Mouse (Mus musculus): Measurements from ENCODE around the gene Ebi3. TPM values are rescaled to one million over a fixed set of nuclear protein-coding genes. Genes with fewer than 3 reads are reported as not detected.

Gene Ebi3
- polyA plus RNA-seq, 2 experiments = 3.0 to 4.1 TPM

DNA sequence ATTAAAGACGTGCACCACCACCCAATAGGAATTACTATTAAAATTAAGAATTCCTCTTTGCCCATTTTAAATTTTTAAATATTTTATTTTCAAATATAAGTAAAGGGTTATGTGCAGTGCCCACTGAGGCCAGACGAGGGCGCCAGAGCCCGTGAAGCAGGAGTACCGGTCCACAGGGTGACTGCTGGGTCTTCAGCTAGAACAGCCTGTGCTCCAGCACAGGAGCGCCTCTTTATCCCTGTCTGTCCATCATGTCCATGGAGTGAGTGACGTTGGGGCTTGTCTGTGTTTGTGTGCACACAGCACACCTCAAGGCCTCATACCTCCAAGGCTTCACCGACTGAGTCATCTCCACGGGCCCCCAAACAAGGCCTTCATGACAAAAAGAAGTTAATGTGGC lies 4.7 kb downstream of the Ebi3 start:
- no peak for ATAC-seq (ENCODE audit: insufficient read depth)
- peak; percentile 50 to 58 (median 52) for DNase-seq (ENCODE audit: low read depth in 3 of 3, low spot score in 3 of 3)
- 20% methylated on average over 9 of the region's 9 CpGs for WGBS (ENCODE audit: insufficient replicate concordance)
- Histone ChIP-seq H3K4me2 (ENCODE audit: low read depth) (no peak overlapping the region), H3K9ac (replicated peaks) (no peak overlapping the region), H3K4me1 (replicated peaks; ENCODE audit: control insufficient read depth in 2 of 2, insufficient read depth in 2 of 2, low read length in 1 of 2) (peaks cover 6 to 20% of the 10 kb centered on the region in 2 experiments), H3K4me3 (ENCODE audit: insufficient read depth in 1 of 2, low read depth in 2 of 2, low read length in 2 of 2) (no peak overlapping the region), H3K9me3 (ENCODE audit: control insufficient read depth, low read length) (no peaks in the 10 kb centered on the region), H3K27me3 (ENCODE audit: control insufficient read depth, insufficient read depth, low read length) (no peaks in the 10 kb centered on the region), H3K27ac (no peak overlapping the region), H3K36me3 (replicated peaks; ENCODE audit: control insufficient read depth, insufficient read depth, low read depth) (no peaks in the 10 kb centered on the region; the same call in none of the 2 replicates)
- TF ChIP-seq EP300 (IDR thresholded peaks at IDR 0.05; ENCODE audit: low read depth) = no peak
- TF ChIP-seq CTCF (IDR thresholded peaks at IDR 0.05; ENCODE audit: low read depth) = peak; percentile 94

DNA sequence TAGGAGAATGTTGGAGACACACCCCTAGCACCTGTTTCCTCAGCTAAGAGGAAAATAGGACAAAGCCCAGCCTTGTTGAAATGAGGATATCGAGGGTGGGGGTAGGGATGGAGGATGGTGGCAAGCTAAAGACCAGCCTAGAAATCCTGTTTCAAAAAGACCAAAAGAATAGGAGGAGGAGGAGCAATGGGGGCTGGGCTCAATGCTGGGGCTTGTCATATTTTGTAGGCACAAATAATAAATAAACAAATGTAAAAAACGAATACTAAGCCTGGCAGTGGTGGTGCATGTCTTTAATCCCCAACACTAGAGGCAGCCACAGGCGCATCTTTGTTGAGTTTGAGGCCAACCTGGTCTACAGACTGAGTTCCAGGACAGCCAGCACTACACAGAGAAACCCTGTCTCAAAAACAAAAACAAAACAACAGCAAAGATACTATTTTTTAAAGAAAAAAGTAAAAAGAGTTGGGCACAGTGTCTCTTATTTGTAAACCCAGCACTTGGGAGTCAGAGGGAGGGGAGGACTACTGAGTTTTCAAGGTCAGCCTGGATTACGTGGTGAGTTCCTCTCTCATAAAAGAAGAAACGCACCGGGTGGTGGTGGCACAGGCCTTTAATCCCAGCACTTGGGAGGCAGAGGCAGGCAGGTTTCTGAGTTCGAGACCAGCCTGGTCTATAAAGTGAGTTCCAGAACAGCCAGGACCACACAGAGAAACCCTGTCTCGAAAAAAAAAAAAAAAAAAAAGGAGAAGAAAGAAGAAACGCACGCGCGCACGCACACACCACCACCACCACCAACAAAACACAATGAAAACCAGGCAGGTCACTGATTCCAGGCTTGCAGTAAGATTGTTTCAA lies 5.5 kb downstream of the Ebi3 start:
- Histone ChIP-seq H3K27ac (peak overlapping the region; percentile 85; the same call in 1 of the 2 replicates), H3K9ac (replicated peaks) (peak overlapping the region; percentile 71), H3K27me3 (ENCODE audit: control insufficient read depth, insufficient read depth, low read length) (no peaks in the 10 kb centered on the region), H3K9me3 (ENCODE audit: control insufficient read depth, low read length) (no peaks in the 10 kb centered on the region), H3K4me1 (replicated peaks; ENCODE audit: control insufficient read depth in 2 of 2, insufficient read depth in 2 of 2, low read length in 1 of 2) (peaks cover 6 to 20% of the 10 kb centered on the region in 2 experiments), H3K36me3 (replicated peaks; ENCODE audit: control insufficient read depth, insufficient read depth, low read depth) (no peaks in the 10 kb centered on the region; the same call in none of the 2 replicates), H3K4me3 (ENCODE audit: insufficient read depth in 1 of 2, low read depth in 2 of 2, low read length in 2 of 2) (peak overlapping the region; percentile 78 to 90), H3K4me2 (ENCODE audit: low read depth) (peak overlapping the region; percentile 73)
- 66% methylated on average over 13 of the region's 13 CpGs for WGBS (ENCODE audit: insufficient replicate concordance)
- no peak for DNase-seq (ENCODE audit: low read depth in 3 of 3, low spot score in 3 of 3)
- TF ChIP-seq EP300 (IDR thresholded peaks at IDR 0.05; ENCODE audit: low read depth) (no peak), CTCF (IDR thresholded peaks at IDR 0.05; ENCODE audit: low read depth) (no peak)
- ATAC-seq (ENCODE audit: insufficient read depth) = no peak

DNA sequence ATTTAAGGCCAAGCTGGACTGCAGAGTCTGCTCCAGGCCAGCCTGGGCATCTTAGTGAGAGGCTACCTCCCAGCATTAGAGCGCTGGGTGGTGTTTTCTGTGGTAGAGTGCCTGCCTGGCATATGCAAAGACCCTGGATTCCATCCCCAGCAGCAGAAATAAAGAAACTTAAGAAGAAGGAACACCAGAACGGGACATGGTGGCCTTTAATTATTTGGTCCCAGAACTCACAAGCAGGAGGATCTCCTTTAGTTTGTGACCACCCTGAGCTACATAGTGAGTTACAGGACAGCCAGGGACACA lies 6.1 kb downstream of the Ebi3 start:
- TF ChIP-seq EP300 (IDR thresholded peaks at IDR 0.05; ENCODE audit: low read depth) = no peak
- no peak for TF ChIP-seq CTCF (IDR thresholded peaks at IDR 0.05; ENCODE audit: low read depth)
- peak overlapping the region; percentile 85 for H3K27ac ChIP-seq
- DNase-seq (ENCODE audit: low read depth in 3 of 3, low spot score in 3 of 3) (no peak), ATAC-seq (ENCODE audit: insufficient read depth) (no peak)
- H3K4me3 ChIP-seq (ENCODE audit: insufficient read depth in 1 of 2, low read depth in 2 of 2, low read length in 2 of 2) = peak overlapping the region; percentile 78 to 90
- H3K4me2 ChIP-seq (ENCODE audit: low read depth) = peak overlapping the region; percentile 73
- no peaks in the 10 kb centered on the region for H3K9me3 ChIP-seq (ENCODE audit: control insufficient read depth, low read length)
- H3K27me3 ChIP-seq (ENCODE audit: control insufficient read depth, insufficient read depth, low read length) = no peaks in the 10 kb centered on the region
- WGBS (ENCODE audit: insufficient replicate concordance) = 38% methylated on average over 2 of the region's 2 CpGs
- peak overlapping the region; percentile 71 for H3K9ac ChIP-seq (replicated peaks)
- no peaks in the 10 kb centered on the region; the same call in none of the 2 replicates for H3K36me3 ChIP-seq (replicated peaks; ENCODE audit: control insufficient read depth, insufficient read depth, low read depth)
- H3K4me1 ChIP-seq (replicated peaks; ENCODE audit: control insufficient read depth in 2 of 2, insufficient read depth in 2 of 2, low read length in 1 of 2) = peaks cover 6 to 20% of the 10 kb centered on the region in 2 experiments

DNA sequence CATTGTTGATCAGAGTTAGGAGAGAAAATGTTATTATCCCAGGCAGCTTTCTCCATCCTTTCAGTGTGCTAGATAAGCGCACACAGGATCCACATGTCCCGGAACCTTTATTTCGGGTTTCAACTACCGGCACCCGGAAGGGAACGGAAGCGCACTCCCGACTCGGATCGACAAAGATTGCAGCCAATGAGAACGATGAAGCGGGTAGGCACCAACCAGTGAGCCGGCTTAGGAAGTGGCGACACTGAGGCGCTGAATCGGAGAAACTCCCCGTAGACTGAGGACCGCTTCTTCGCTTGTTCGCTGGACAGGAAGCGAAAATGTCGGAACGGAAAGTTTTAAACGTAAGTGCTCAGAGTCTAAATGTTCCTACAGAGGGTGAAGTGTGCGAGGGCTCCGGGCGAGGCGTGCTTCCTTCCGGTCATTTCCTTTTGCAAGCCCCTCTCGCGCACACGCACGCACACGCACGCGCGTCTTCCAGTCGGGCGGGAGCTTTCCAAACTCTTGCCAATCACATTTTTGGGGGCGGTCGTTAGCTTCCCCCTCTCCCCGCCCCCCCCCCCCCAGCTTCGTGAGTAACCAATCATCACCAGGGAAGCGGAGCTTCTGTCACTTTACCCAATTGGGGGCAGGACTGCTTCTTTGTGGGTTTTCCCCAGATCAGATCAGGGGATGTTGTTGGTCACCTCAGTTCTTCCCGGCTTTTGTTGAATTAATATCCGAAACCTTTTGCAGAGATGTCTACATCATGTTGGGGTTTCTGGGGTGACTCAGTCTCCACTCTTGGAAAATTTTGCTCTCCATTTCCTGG lies 6.7 kb downstream of the Ebi3 start, which contains the start of gene Yju2:
TSS of gene Yju2 (plus strand) at position 182 of the 811 bp plus-strand sequence.
- DNase-seq (ENCODE audit: low read depth in 3 of 3, low spot score in 3 of 3) = peak; percentile 92 to 93 (median 92)
- H3K4me3 ChIP-seq (ENCODE audit: insufficient read depth in 1 of 2, low read depth in 2 of 2, low read length in 2 of 2) = peak within 1 kb of the TSS; percentile 78 to 90
- peak within 1 kb of the TSS; percentile 85 for H3K27ac ChIP-seq
- peak within 1 kb of the TSS; percentile 73 for H3K4me2 ChIP-seq (ENCODE audit: low read depth)
- peak; percentile 92 for ATAC-seq (ENCODE audit: insufficient read depth)
- no peaks in the 10 kb centered on the region for H3K9me3 ChIP-seq (ENCODE audit: control insufficient read depth, low read length)
- under 1% methylated on average over 45 of the region's 46 CpGs for WGBS (ENCODE audit: insufficient replicate concordance)
- peaks cover 6 to 20% of the 10 kb centered on the region in 2 experiments for H3K4me1 ChIP-seq (replicated peaks; ENCODE audit: control insufficient read depth in 2 of 2, insufficient read depth in 2 of 2, low read length in 1 of 2)
- peak within 1 kb of the TSS; percentile 71 for H3K9ac ChIP-seq (replicated peaks)
- H3K27me3 ChIP-seq (ENCODE audit: control insufficient read depth, insufficient read depth, low read length) = no peaks in the 10 kb centered on the region
- TF ChIP-seq CTCF (IDR thresholded peaks at IDR 0.05; ENCODE audit: low read depth) (0 out of 2 replicates have a peak, but pooled peaks have one; percentile 12), EP300 (IDR thresholded peaks at IDR 0.05; ENCODE audit: low read depth) (peak; percentile 35; the same call in 1 of the 2 replicates)
- H3K36me3 ChIP-seq (replicated peaks; ENCODE audit: control insufficient read depth, insufficient read depth, low read depth) = no peaks in the 10 kb centered on the region; the same call in none of the 2 replicates

All from liver, embryonic 14.5 days (tissue).